Mouse (Mus musculus) liver, adult 2 months (tissue): Measurements from ENCODE around the gene Sfxn5. TPM values are rescaled to one million over a fixed set of nuclear protein-coding genes. Genes with fewer than 3 reads are reported as not detected.

Experiments
- DNase-seq: peaks from one replicate; pipeline ENCODE4 v3.0.0-alpha.2; 2011; ENCODE audit warnings: low read depth, low spot score; ENCODE audit errors: extremely low read depth
- H3K27ac ChIP-seq: fragments of 200-500 bp; replicated peaks from 2 replicates; pipeline ENCODE4 v1.5.1; 2012; ENCODE audit warnings: low read depth, mild to moderate bottlenecking, control low read depth, inconsistent platforms, low read length; ENCODE audit not compliant: insufficient read depth
- H3K27me3 ChIP-seq: fragments of 200-500 bp; 2 replicates; pipeline ENCODE4 v1.6.1; 2012; ENCODE audit warnings: mild to moderate bottlenecking, moderate library complexity, low read length, inconsistent platforms; ENCODE audit not compliant: control insufficient read depth, insufficient read depth
- H3K36me3 ChIP-seq: fragments of 200-500 bp; 2 replicates; pipeline ENCODE4 v1.6.1; 2012; ENCODE audit warnings: low read length, inconsistent platforms; ENCODE audit not compliant: control insufficient read depth, insufficient read depth
- H3K4me1 ChIP-seq: fragments of 200-500 bp; 2 replicates; pipeline ENCODE4 v1.6.1; 2011; ENCODE audit warnings: low read length; ENCODE audit not compliant: control insufficient read depth, insufficient read depth
- H3K4me3 ChIP-seq: fragments of 200-500 bp; 2 replicates; pipeline ENCODE4 v1.5.1; 2011; ENCODE audit warnings: low read depth, mild to moderate bottlenecking, control low read depth, low read length, moderate library complexity; ENCODE audit not compliant: insufficient read depth
- H3K79me2 ChIP-seq: fragments of 200-500 bp; 2 replicates; pipeline ENCODE4 v1.6.1; 2012; ENCODE audit warnings: inconsistent platforms, mild to moderate bottlenecking, low read length, moderate library complexity; ENCODE audit not compliant: control insufficient read depth, insufficient read depth
- H3K9ac ChIP-seq: fragments of 200-500 bp; 2 replicates; pipeline ENCODE4 v1.6.1; 2012; ENCODE audit warnings: low read depth, mild to moderate bottlenecking, control low read depth, inconsistent platforms, low read length
- CTCF ChIP-seq: fragments of 200-500 bp; IDR thresholded peaks from 2 replicates; pipeline ENCODE4 v1.5.1; 2011; ENCODE audit warnings: low read depth, low read length, control low read depth
- POLR2A ChIP-seq: fragments of 200-500 bp; IDR thresholded peaks from 2 replicates; pipeline ENCODE4 v1.6.1; 2011; ENCODE audit warnings: low read length, control low read depth; ENCODE audit not compliant: insufficient read depth; ENCODE audit errors: extremely low read depth
- WGBS: fragments of 180-500 bp; shearing (Covaris S2); methylation state at CpG from one replicate; pipeline ENCODE4 v1.1.7; 2018; 5-methylcytosine and 5-hydroxymethylcytosine counted together
- polyA plus RNA-seq: library from polyadenylated mRNA; depleted of rRNA; stranded (reverse); fragments of >200 nt; gene quantifications from 2 replicates; pipeline ENCODE4 v1.2.3, GENCODE M21; 2012
- total RNA-seq: library from RNA; depleted of rRNA; stranded (reverse); fragments of >200 nt; gene quantifications from 2 replicates; pipeline ENCODE4 v1.2.3, GENCODE M21; 2014

Gene Sfxn5
- total and polyA plus RNA-seq, 2 experiments = 23.4 to 23.6 TPM

- no peak overlapping the region for H3K4me3 ChIP-seq
Observed at GRCm38 (mm10) chr6:85189911-85190591, 143.2 kb downstream of the Sfxn5 start.

GRCm38 (mm10) chr6:85189361-85189760 lies 143.9 kb downstream of the Sfxn5 start:
- no peak for DNase-seq
- no peaks in the 10 kb centered on the region for H3K36me3 ChIP-seq
- no peak for TF ChIP-seq POLR2A
- no peak for TF ChIP-seq CTCF
- no peak overlapping the region for H3K9ac ChIP-seq
- WGBS = 13% methylated on average over 14 of the region's 14 CpGs
- no peaks in the 10 kb centered on the region for H3K4me1 ChIP-seq
- H3K27ac ChIP-seq = no peak overlapping the region
- H3K4me3 ChIP-seq = no peak overlapping the region
- H3K79me2 ChIP-seq = no peaks in the 10 kb centered on the region
- H3K27me3 ChIP-seq = peaks cover 31% of the 10 kb centered on the region

More at GRCm38 (mm10) chr6:85189911-85190591, 143.2 kb downstream of the Sfxn5 start:
- Histone ChIP-seq H3K36me3 (no peaks in the 10 kb centered on the region), H3K27me3 (peaks cover 35% of the 10 kb centered on the region), H3K9ac (no peak overlapping the region), H3K4me1 (no peaks in the 10 kb centered on the region), H3K79me2 (no peaks in the 10 kb centered on the region), H3K27ac (no peak overlapping the region)
- 3% methylated on average over 52 of the region's 52 CpGs for WGBS
- TF ChIP-seq CTCF = no peak
- no peak for TF ChIP-seq POLR2A
- DNase-seq = no peak

GRCm38 (mm10) chr6:85188256-85189110 lies 144.7 kb downstream of the Sfxn5 start:
- no peak for DNase-seq
- H3K36me3 ChIP-seq = no peaks in the 10 kb centered on the region
- H3K4me3 ChIP-seq = no peak overlapping the region
- no peaks in the 10 kb centered on the region for H3K4me1 ChIP-seq
- TF ChIP-seq POLR2A (no peak), CTCF (no peak)
- H3K27me3 ChIP-seq = peaks cover 27% of the 10 kb centered on the region
- H3K9ac ChIP-seq = no peak overlapping the region
- H3K79me2 ChIP-seq = no peaks in the 10 kb centered on the region
- H3K27ac ChIP-seq = no peak overlapping the region
- WGBS = 3% methylated on average over 39 of the region's 39 CpGs

GRCm38 (mm10) chr6:85187340-85188211 lies 145.6 kb downstream of the Sfxn5 start, which contains the start of gene Emx1:
Gene Emx1, plus strand, starts transcription at chr6:85187438.
- no peak for DNase-seq
- no peak within 1 kb of the TSS for H3K4me3 ChIP-seq
- H3K79me2 ChIP-seq = no peaks in the 10 kb centered on the region
- no peak within 1 kb of the TSS for H3K27ac ChIP-seq
- H3K9ac ChIP-seq = no peak within 1 kb of the TSS
- H3K27me3 ChIP-seq = peaks cover 27% of the 10 kb centered on the region
- WGBS = 3% methylated on average over 79 of the region's 81 CpGs
- TF ChIP-seq CTCF (no peak), POLR2A (no peak)
- no peaks in the 10 kb centered on the region for H3K4me1 ChIP-seq
- H3K36me3 ChIP-seq = no peaks in the 10 kb centered on the region

- no peak for DNase-seq
- whole genome bisulfite sequencing = 9% methylated on average over 15 of the region's 15 CpGs
- Histone ChIP-seq H3K9ac (no peak overlapping the region), H3K4me3 (no peak overlapping the region), H3K27ac (no peak overlapping the region), H3K4me1 (no peaks in the 10 kb centered on the region), H3K79me2 (no peaks in the 10 kb centered on the region), H3K36me3 (no peaks in the 10 kb centered on the region), H3K27me3 (peaks cover 27% of the 10 kb centered on the region)
- no peak for TF ChIP-seq CTCF
Observed at GRCm38 (mm10) chr6:85186744-85187059, 146.5 kb downstream of the Sfxn5 start.
